Mouse (Mus musculus) spleen, postnatal 36 days (tissue): ENCODE results near the gene Akr7a5.

Experiments used
- DNase-seq, 2 experiments: peaks; one replicate each; pipeline ENCODE4 v3.0.0; 2022; ENCODE audit warnings: low spot score in 2 of 2, mixed read lengths in 1 of 2

Gene Akr7a5

DNA sequence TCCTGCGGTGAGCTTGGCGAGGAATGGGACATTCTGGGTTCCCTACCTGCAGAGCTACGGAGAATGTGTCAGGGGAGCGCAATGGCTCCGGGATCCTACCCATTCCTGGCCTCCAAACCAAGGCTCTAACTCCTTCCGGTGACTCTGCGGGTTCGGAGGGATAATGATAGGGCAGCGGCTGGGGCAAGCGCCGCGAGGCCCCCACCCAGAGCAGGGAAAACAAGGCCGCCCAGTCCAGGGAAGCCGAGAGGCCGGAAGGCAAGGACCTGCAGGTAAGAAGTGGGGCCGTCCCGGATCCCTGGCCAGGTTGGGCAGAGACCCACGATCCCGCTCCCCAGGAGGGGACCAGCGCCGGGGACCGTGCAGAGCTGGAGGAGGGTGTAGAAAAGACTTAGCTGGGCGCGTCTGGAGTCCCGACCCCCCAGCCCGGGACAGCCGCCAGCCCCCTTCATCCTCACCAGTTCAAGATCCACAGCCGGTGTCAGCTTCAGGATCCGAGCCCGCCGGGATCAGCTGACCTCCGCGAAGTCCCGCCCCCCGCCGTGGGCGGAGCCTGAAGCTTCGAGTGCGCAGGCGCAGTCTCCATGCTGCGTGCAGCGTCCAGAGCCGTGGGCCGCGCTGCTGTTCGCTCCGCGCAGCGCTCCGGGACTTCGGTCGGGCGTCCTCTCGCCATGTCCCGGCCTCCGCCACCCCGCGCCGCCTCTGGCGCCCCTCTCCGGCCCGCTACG, at the start of gene Akr7a5, which contains the start of gene Pqlc2:
Gene Akr7a5 (plus strand): TSS at position 574 of the 728 bp plus-strand sequence.
Gene Pqlc2 (minus strand): TSS at position 538 of the 728 bp plus-strand sequence.
- peak; percentile 94 to 95 for DNase-seq

DNA sequence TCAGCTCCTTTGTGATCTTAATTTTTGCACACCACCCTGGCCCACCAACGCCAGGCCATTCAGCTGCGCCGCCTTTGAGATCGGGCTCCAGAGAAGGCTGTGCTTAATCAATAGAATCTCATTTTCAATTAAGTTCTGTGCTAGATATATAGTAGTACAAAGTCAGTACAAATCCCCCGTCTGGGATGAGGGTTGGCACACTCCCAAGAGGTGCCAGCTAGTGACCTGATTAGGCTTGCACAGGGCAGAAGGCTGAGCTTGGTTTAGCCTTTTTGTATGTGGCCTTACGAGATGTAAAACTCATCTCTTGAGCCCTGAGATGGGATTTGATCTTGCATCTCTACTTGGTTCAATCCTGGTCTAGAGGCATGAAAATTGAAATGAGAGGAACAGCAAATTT, 47.6 kb upstream of the Akr7a5 start:
- no peak for DNase-seq

DNA sequence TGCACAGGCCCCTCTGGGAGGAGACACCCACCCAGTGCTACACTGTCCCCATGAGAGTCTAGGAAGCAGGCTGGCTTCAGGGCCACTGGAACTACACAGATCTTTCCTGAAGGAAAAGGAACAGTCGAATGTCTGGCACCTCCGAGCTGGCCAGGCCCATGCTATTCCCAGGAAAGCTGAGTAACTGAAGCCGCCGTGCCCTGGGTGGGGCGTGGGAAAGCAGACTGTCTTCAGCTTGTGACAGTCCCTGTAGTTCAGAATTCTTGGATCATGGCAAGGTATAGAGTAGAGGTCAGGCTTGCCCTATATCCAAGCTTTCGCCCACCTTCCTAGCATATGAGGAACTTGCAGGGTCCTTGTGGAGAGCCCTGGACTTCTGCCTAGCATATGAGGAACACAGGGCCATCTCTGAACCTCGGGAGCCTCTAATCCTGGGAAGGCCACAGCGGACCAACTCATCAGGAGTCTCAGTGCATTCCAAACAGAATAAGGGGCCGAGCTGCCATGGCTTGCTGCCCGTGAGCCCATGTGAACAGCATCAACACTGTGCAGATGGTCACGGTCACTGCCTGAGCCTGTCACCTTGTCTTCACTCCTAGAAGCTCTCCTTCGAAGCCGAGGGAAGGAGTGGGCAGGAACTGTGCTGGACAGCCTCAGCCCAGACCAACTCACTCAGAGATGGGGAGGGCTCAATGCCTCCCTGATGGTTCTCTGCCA, 44.6 kb upstream of the Akr7a5 start:
- no peak for DNase-seq

GRCm38 (mm10) chr4:139266500-139266865, 44.1 kb upstream of the Akr7a5 start:
- no peak for DNase-seq

DNA sequence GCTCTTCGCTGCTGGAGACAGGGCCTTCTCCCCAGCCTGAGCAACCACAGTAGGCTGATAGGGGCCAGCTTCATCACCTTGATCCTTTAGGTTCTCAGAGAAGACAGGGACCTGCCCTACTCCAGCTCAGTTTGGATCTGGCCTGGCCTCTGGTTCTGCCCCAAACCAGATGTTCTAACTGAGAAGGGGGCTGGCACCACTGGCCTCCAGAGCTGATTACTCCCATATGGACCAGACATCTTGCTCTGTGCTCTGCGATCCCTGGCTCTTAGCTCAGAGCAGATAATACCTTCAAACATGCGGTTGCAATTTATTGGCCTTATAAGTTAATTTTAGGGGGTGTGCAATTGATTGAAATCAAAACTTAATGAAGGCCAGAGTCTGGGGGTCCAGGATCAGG, 43.2 kb upstream of the Akr7a5 start:
- no peak for DNase-seq

- DNase-seq: no peak
Observed at GRCm38 (mm10) chr4:139268242-139268641, 42.3 kb upstream of the Akr7a5 start.

DNA sequence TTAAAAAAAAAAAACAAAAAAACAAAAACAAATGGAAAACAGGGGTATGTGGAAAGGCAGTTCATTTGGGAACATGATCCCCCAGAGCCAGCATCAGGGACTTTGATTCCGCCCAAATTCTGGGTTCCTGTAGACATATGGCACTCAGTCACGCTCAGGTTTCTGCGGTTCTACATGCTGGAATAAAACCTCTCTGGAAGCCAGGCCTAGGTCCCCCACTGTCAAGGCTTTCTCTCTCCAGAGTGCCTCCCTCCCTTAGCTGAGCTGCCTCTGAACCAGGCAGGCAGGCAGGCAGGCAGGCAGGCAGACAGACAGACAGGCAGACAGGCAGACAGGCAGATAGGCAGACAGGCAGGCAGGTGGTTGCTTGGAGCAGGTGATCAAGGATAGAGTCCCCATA, 40.4 kb upstream of the Akr7a5 start:
- DNase-seq: no peak

- no peak for DNase-seq
Observed at GRCm38 (mm10) chr4:139271562-139271961, 39.0 kb upstream of the Akr7a5 start.

GRCm38 (mm10) chr4:139272951-139273680, 37.4 kb upstream of the Akr7a5 start:
- no peak for DNase-seq

- no peak for DNase-seq
Observed at GRCm38 (mm10) chr4:139274573-139274972, 36.0 kb upstream of the Akr7a5 start.

GRCm38 (mm10) chr4:139276411-139276810, 34.1 kb upstream of the Akr7a5 start:
- no peak for DNase-seq

- DNase-seq: no peak
Observed at GRCm38 (mm10) chr4:139280530-139280929, 30.0 kb upstream of the Akr7a5 start.

DNA sequence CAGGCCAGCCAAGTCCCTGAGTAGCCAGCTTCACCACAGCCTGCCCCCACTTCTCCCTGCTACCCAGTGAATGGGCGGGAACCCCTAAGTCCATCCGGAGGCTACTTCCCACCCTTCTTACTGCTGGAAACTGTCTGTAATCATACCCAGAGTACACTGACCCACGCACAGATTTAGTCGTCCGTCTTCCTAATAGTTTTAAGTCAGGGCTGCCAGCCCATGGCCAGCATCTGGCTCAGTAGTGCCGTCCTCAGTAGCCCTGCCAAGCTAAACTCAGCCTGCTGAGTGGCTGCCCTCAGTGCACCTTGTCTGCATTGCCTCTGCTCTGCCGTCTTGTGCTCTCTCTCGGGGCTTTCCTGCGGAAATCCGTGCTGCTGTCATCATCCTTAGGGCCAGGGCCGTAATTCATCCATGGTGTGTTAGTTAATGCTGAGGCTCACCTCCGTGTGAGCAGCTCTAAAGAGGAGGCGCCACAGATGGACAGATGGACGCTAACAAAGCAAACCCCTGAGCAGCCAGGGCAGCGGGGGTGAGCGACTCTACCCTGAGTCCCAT, 28.7 kb upstream of the Akr7a5 start:
- no peak for DNase-seq

- DNase-seq: no peak
Observed at GRCm38 (mm10) chr4:139282955-139283417, 27.6 kb upstream of the Akr7a5 start.

- DNase-seq: no peak
Observed at GRCm38 (mm10) chr4:139284877-139285276, 25.7 kb upstream of the Akr7a5 start.

DNA sequence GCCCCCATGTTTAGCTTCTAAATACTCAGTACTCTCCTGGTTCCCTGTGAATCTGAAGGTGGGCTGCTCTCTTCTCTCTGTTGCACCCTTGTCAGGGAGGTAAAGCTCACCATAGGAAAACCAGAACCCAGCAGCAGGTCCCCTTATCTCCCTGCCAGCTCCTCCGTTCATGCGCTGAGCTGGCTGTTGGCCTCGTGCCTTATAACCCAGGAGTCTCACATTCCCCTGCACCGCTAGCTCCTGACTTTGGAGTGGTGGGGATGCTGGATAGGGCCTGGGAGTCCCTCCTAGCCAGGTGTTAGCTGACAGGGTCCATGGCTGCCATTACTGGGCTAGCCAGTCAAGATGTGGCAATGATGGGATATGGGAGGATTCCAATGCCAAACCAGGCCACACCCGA, 24.3 kb upstream of the Akr7a5 start:
- no peak for DNase-seq

GRCm38 (mm10) chr4:139287122-139287863, 23.3 kb upstream of the Akr7a5 start:
- DNase-seq: peak; percentile 67

GRCm38 (mm10) chr4:139289017-139289416, 21.5 kb upstream of the Akr7a5 start:
- DNase-seq: peak; percentile 42 to 47

DNA sequence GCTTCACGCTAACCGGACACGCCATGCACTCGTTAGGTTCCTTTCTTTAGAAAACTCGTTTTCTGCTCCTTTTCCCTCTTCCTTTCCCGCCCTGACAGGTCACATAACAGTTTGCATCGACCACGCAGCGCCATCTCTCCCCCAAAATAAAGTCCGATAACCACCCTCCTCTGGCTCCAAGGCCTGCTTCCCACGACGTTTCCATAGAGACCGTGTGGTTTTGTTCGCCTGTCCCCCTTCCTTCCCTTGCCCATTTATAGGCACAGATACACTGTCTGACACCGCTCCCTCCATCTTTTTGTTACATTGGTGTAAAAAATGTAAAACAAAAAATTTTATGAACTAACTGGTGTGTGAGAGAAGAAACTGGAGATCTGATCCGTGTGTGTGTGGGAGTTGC, 19.4 kb upstream of the Akr7a5 start:
- DNase-seq: no peak

- no peak for DNase-seq
Observed at GRCm38 (mm10) chr4:139292038-139292437, 18.5 kb upstream of the Akr7a5 start.

DNA sequence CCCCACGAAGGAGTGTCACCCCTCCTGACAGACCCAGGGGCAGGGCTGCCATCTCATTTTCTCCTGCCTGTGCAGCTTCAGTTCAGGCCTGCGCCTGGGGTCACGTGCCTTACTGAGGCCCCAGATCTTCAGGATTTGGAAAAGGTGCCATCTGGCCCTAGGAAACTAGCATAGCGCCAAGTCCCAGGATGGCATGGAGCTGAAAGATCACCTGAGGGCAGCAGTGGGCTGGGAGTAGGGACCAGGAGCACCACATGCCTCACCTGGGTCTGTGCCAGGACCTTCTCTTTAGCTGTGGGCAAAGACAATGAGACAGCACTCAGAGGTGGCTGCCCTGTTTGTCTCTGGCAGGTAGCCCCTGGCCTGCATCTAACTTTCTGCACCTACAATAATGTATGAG, 13.0 kb upstream of the Akr7a5 start:
- no peak for DNase-seq
